Mouse (Mus musculus) kidney, embryonic 14.5 days (tissue): ENCODE results near the gene Grrp1. TPM values are rescaled to one million over a fixed set of nuclear protein-coding genes. Genes with fewer than 3 reads are reported as not detected.

Source experiments
- ATAC-seq: fragments of 200-750 bp; cut with Nextera tagmentation; 2 replicates; pipeline ENCODE4 v1.8.0; 2017; ENCODE audit warnings: moderate number of reproducible peaks, mild to moderate bottlenecking, moderate TSS enrichment, moderate library complexity; ENCODE audit not compliant: low FRiP score, low TSS enrichment
- H3K27ac ChIP-seq: fragments of 300-500 bp; sonication (generic); 2 replicates; pipeline ENCODE4 v1.5.1; 2014; ENCODE audit warnings: low read depth, mild to moderate bottlenecking, low read length, moderate library complexity, mixed read lengths
- H3K27me3 ChIP-seq: fragments of 300-500 bp; sonication (generic); 2 replicates; pipeline ENCODE4 v1.6.1; 2014; ENCODE audit warnings: mild to moderate bottlenecking, low read length; ENCODE audit not compliant: control insufficient read depth, insufficient read depth
- H3K36me3 ChIP-seq: fragments of 300-500 bp; sonication (generic); 2 replicates; pipeline ENCODE4 v1.6.1; 2014; ENCODE audit warnings: low read length, mixed read lengths; ENCODE audit not compliant: control insufficient read depth, insufficient read depth
- H3K4me1 ChIP-seq: fragments of 300-500 bp; sonication (generic); 2 replicates; pipeline ENCODE4 v1.6.1; 2014; ENCODE audit warnings: low read length, mixed read lengths; ENCODE audit not compliant: control insufficient read depth, insufficient read depth
- H3K4me2 ChIP-seq: fragments of 300-500 bp; sonication (generic); replicated peaks from 2 replicates; pipeline ENCODE4 v1.6.1; 2014; ENCODE audit warnings: low read depth, mild to moderate bottlenecking, low read length
- H3K4me3 ChIP-seq: fragments of 300-500 bp; sonication (generic); 2 replicates; pipeline ENCODE4 v1.5.1; 2014; ENCODE audit warnings: mild to moderate bottlenecking, low read length
- H3K9ac ChIP-seq: fragments of 300-500 bp; sonication (generic); 2 replicates; pipeline ENCODE4 v1.6.1; 2014; ENCODE audit warnings: low read depth, mild to moderate bottlenecking, low read length, moderate library complexity
- H3K9me3 ChIP-seq: fragments of 300-500 bp; sonication (generic); 2 replicates; pipeline ENCODE4 v1.6.1; 2016; ENCODE audit warnings: low read length; ENCODE audit not compliant: control insufficient read depth
- WGBS: fragments of 180-500 bp; shearing (Covaris S2); extraction: QIAGEN DNeasy Blood & Tissue Kit; methylation state at CpG from one replicate; pipeline ENCODE4 v1.1.7; 2014; 5-methylcytosine and 5-hydroxymethylcytosine counted together
- polyA plus RNA-seq: library from polyadenylated mRNA; unstranded; fragments of >200 nt; fragmentation: Nextera tagmentation; extraction: Ambion mirVana; gene quantifications from 2 replicates; pipeline ENCODE4 v1.2.1, GENCODE M21; 2014

The Grrp1 gene
- polyA plus RNA-seq, 1 experiment from 2014 or later: 9.2 TPM

DNA sequence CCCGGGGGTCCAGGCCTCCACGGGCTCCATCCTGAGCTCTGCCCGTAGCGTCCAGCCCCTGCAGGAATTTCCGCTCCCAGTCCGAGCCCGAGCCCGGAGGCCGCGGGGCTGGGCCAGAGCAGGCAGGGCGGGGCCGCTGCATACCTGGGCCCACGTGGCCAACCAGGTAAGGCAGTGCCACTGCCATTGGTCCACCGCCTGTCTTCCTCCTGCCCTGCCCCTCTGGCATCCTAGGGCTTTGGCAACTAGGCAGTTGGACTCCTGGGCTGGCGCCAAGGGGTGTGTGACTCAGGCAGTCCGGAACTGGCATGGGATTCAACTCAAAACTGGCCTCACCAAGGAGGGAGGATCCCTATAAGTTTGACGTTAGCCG is 15.6 kb downstream of the Grrp1 start, which contains the start of gene Cnksr1:
Gene Cnksr1 (minus strand): TSS at position 121 of the 373 bp plus-strand sequence.
- Histone ChIP-seq H3K27ac (0 out of 2 replicates have a peak within 1 kb of the TSS, but pooled peaks have one; percentile 42), H3K4me3 (peak within 1 kb of the TSS; percentile 36), H3K4me1 (peaks cover 10% of the 10 kb centered on the region), H3K27me3 (peaks cover 5% of the 10 kb centered on the region), H3K36me3 (no peaks in the 10 kb centered on the region), H3K9ac (peak within 1 kb of the TSS; percentile 54), H3K4me2 (peak within 1 kb of the TSS; percentile 42), H3K9me3 (no peaks in the 10 kb centered on the region)
- 3% methylated on average over 18 of the region's 18 CpGs for WGBS
- peak; percentile 82 for ATAC-seq

GRCm38 (mm10) chr4:134237582-134238278 is 16.2 kb downstream of the Grrp1 start:
- Histone ChIP-seq H3K9me3 (no peaks in the 10 kb centered on the region), H3K4me3 (peak overlapping the region; percentile 36), H3K4me2 (peak overlapping the region; percentile 42), H3K27ac (0 out of 2 replicates have a peak overlapping the region, but pooled peaks have one; percentile 42), H3K9ac (peak overlapping the region; percentile 54), H3K27me3 (peaks cover 5% of the 10 kb centered on the region), H3K36me3 (no peaks in the 10 kb centered on the region), H3K4me1 (peaks cover 10% of the 10 kb centered on the region)
- 22% methylated on average over 19 of the region's 19 CpGs for WGBS
- peak; percentile 40; the same call in 1 of the 2 replicates for ATAC-seq

DNA sequence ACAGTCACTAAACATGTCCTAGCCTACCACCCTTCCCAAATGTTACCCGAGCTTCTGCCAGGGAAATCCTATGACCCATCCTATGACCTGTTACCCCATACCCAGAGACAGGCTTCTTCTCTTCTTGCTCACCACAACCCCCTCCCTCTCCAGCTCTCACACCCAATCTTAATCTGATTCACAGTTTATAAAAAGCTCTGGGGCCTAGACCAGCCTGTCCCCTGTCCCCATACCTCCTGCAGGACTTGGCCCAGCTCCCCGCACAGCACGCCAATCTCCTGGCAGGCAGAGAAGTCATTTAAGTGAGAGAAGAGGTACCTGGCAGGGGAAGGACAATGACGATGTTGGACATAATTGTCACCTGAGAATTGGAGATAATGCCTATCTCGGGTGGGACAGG is 19.0 kb downstream of the Grrp1 start:
- H3K9ac ChIP-seq: no peak overlapping the region
- no peaks in the 10 kb centered on the region for H3K36me3 ChIP-seq
- no peaks in the 10 kb centered on the region for H3K9me3 ChIP-seq
- ATAC-seq: no peak
- H3K4me1 ChIP-seq: peaks cover 10% of the 10 kb centered on the region
- WGBS: 79% methylated on average over 5 of the region's 5 CpGs
- H3K4me2 ChIP-seq: no peak overlapping the region
- H3K4me3 ChIP-seq: no peak overlapping the region
- peaks cover 5% of the 10 kb centered on the region for H3K27me3 ChIP-seq
- H3K27ac ChIP-seq: no peak overlapping the region

DNA sequence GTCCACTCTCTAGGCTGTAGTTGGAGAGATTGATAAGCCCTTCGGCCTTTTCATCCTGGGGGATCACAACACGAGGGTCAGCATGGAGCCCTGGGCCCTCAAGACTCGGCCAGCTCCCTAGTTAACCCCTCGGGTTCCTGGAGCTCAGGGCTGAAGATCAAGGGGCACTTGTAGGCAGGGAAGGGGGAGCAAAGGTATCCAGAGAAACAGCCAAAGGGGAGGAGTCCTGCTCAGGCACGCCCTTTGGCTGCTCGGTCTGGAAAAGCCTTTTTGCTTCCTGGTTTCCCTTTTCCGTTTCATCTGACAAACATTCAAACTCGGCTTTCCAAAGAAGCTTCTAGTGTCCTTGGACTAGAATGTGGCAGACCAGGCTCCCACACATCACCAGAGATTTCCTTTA is 23.5 kb downstream of the Grrp1 start:
- Histone ChIP-seq H3K9me3 (no peaks in the 10 kb centered on the region), H3K4me2 (no peak overlapping the region), H3K4me3 (no peak overlapping the region), H3K4me1 (no peaks in the 10 kb centered on the region), H3K9ac (no peak overlapping the region), H3K36me3 (no peaks in the 10 kb centered on the region), H3K27me3 (no peaks in the 10 kb centered on the region), H3K27ac (no peak overlapping the region)
- 31% methylated on average over 8 of the region's 8 CpGs for WGBS
- no peak for ATAC-seq

DNA sequence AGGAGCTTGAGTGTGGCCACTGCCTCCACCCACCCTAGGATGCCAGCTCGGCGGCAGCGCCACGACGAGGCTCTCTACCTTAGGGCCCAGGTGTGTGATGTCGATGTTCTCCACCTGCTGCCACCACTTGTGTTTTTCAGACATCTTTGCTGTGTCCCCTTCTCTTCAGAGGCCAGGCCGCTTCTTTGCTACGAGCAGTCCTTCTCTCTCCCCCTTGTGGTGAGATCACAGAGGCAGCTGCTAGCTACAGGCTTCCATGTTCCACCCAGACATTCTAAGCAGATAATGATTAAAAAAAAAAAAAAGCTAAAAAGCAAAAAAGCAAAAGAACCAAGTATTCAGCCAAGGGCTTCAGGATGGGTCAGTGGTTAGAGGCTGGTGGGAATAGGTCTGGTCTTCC is 26.7 kb downstream of the Grrp1 start, which contains the start of gene Catsper4:
Gene Catsper4 (minus strand): TSS at position 190 of the 400 bp plus-strand sequence.
- Histone ChIP-seq H3K4me1 (no peaks in the 10 kb centered on the region), H3K9me3 (no peaks in the 10 kb centered on the region), H3K36me3 (no peaks in the 10 kb centered on the region), H3K27ac (no peak within 1 kb of the TSS), H3K4me3 (no peak within 1 kb of the TSS), H3K4me2 (no peak within 1 kb of the TSS), H3K27me3 (no peaks in the 10 kb centered on the region), H3K9ac (no peak within 1 kb of the TSS)
- no peak for ATAC-seq
- WGBS: 67% methylated on average over 8 of the region's 8 CpGs

- Histone ChIP-seq H3K36me3 (no peaks in the 10 kb centered on the region), H3K27ac (peak overlapping the region; percentile 76; the same call in 1 of the 2 replicates), H3K4me2 (peak overlapping the region; percentile 12; the same call in 1 of the 2 replicates), H3K4me1 (0 out of 2 replicates have a peak, but pooled peaks cover 4% of the 10 kb centered on the region), H3K27me3 (no peaks in the 10 kb centered on the region), H3K4me3 (no peak overlapping the region; the same call in 1 of the 2 replicates), H3K9me3 (no peaks in the 10 kb centered on the region), H3K9ac (no peak overlapping the region)
- 53% methylated on average over 11 of the region's 11 CpGs for WGBS
- peak; percentile 69; the same call in 1 of the 2 replicates for ATAC-seq
Observed at GRCm38 (mm10) chr4:134222793-134223600, 30.9 kb downstream of the Grrp1 start.

GRCm38 (mm10) chr4:134206488-134207053 is 47.3 kb downstream of the Grrp1 start:
- WGBS: 14% methylated on average over 6 of the region's 6 CpGs
- H3K27me3 ChIP-seq: no peaks in the 10 kb centered on the region
- no peak overlapping the region for H3K4me2 ChIP-seq
- no peak overlapping the region for H3K4me3 ChIP-seq
- H3K27ac ChIP-seq: peak overlapping the region; percentile 69
- peaks cover 5% of the 10 kb centered on the region for H3K4me1 ChIP-seq
- H3K9ac ChIP-seq: no peak overlapping the region
- no peaks in the 10 kb centered on the region for H3K9me3 ChIP-seq
- peak; percentile 44; the same call in 1 of the 2 replicates for ATAC-seq
- no peaks in the 10 kb centered on the region for H3K36me3 ChIP-seq

DNA sequence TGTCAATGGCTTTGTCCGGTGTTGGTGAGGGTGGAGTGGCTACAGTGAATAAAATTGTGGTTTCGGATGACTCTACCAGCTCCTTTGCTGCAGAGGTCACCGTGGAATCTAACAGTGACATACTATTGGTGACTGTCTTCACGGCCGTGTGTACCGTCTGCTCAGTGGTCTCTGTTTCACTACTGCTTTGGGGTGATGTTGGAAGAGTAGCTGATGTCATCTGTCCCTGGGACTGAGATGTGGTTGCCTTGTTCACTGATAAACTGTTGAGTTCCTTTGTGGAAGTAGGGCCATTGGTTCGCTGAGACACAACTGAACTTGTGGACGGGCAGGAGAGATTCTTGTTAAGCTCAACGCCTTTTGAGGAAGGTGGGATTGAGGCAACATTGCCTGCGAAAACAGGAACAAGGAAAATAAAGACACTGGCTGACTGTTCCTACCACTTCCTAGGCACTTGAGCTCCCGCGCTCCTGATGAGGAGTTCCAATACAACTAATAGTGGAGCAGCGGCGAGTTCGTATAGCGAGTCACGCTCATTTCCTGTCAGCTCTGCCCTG is 50.5 kb downstream of the Grrp1 start:
- no peak overlapping the region for H3K9ac ChIP-seq
- H3K4me1 ChIP-seq: peaks cover 5% of the 10 kb centered on the region
- H3K36me3 ChIP-seq: no peaks in the 10 kb centered on the region
- H3K4me2 ChIP-seq: no peak overlapping the region
- no peak overlapping the region for H3K27ac ChIP-seq
- H3K27me3 ChIP-seq: no peaks in the 10 kb centered on the region
- WGBS: 64% methylated on average over 17 of the region's 17 CpGs
- H3K4me3 ChIP-seq: no peak overlapping the region
- H3K9me3 ChIP-seq: no peaks in the 10 kb centered on the region
- no peak for ATAC-seq
